Mouse (Mus musculus) limb, embryonic 13.5 days (tissue): ENCODE measurements around the gene Gm6899. TPM values are rescaled to one million over a fixed set of nuclear protein-coding genes. Genes with fewer than 3 reads are reported as not detected.

Experiments
- ATAC-seq: fragments of 200-750 bp; cut with Nextera tagmentation; 2 replicates; pipeline ENCODE4 v1.8.0; 2017; ENCODE audit warnings: low read depth, moderate number of reproducible peaks, moderate TSS enrichment; ENCODE audit not compliant: low FRiP score
- H3K27ac ChIP-seq: fragments of 300-500 bp; sonication (generic); 2 replicates; pipeline ENCODE4 v1.5.1; 2015; ENCODE audit warnings: inconsistent platforms, mild to moderate bottlenecking, moderate library complexity
- H3K27me3 ChIP-seq: fragments of 300-500 bp; sonication (generic); 2 replicates; pipeline ENCODE4 v1.6.1; 2015; ENCODE audit warnings: mild to moderate bottlenecking, inconsistent platforms
- H3K36me3 ChIP-seq: fragments of 300-500 bp; sonication (generic); 2 replicates; pipeline ENCODE4 v1.6.1; 2015; ENCODE audit warnings: inconsistent platforms, mild to moderate bottlenecking, moderate library complexity
- H3K4me1 ChIP-seq: fragments of 300-500 bp; sonication (generic); 2 replicates; pipeline ENCODE4 v1.6.1; 2015; ENCODE audit warnings: inconsistent platforms
- H3K4me2 ChIP-seq: fragments of 300-500 bp; sonication (generic); replicated peaks from 2 replicates; pipeline ENCODE4 v1.6.1; 2015; ENCODE audit warnings: inconsistent platforms, mild to moderate bottlenecking, moderate library complexity
- H3K4me3 ChIP-seq: fragments of 300-500 bp; sonication (generic); 2 replicates; pipeline ENCODE4 v1.5.1; 2015; ENCODE audit warnings: moderate library complexity, mild to moderate bottlenecking, inconsistent platforms
- H3K9ac ChIP-seq: fragments of 300-500 bp; sonication (generic); 2 replicates; pipeline ENCODE4 v1.6.1; 2015; ENCODE audit warnings: mild to moderate bottlenecking, inconsistent platforms
- H3K9me3 ChIP-seq: fragments of 300-500 bp; sonication (generic); 2 replicates; pipeline ENCODE4 v1.6.1; 2016; ENCODE audit warnings: inconsistent platforms
- WGBS: fragments of 180-500 bp; shearing (Covaris S2); methylation state at CpG from one replicate; pipeline ENCODE4 v1.1.7; 2015; 5-methylcytosine and 5-hydroxymethylcytosine counted together
- polyA plus RNA-seq: library from polyadenylated mRNA; unstranded; fragments of >200 nt; fragmentation: Nextera tagmentation; extraction: Ambion mirVana; gene quantifications from 2 replicates; pipeline ENCODE4 v1.2.1, GENCODE M21; 2015

The Gm6899 gene
- polyA plus RNA-seq = not detected in 2 replicates

DNA sequence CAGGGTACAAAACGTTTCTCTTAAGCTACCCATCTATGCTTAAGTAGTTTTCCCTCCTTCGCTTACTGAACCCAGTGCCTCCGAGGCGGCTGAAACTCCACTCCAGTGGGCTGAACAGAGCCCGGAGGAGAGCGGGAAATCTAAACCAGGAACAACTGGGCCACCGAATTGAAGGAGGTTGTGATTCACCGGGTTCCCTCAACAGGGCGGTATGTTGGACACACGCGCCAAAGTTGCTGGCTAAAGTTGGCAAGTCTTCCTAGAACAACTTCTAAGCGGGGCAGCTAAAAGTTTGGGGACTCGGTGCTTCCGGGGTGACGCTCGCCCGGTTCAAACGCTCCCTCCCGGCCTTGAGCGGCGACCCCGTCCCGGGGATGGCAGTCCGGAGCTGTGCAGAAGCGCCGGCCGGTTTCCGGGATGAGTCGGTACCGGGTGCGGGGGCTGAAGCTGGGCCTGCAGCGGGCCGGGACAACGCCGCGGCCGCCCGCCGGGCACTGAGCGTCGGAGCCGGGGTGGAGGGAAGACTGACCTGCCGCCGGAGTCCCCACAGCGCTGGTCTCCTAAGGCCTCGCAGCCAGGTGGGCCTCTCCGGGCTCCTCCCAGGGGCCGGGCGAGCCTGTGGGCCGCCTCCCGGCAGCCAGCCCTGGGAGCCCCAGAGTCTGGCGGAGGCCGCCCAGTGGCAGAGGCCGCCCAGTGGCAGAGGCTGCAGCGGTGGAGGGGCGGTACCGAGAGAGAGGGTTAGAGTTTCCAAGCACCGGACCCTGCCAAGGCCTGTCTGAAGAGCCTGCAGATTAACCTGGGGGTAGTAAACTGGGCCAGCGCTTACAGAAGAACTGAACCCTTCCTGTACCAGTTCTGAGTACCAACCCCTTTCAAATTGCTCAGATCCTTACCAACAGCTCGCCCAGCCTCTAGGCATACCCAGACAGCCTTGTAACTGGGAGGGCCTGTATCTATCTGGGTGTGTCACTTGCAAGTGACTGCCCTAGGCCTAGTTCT, at the start of gene Gm6899, which contains the start of gene Vrk2:
Gm6899 (plus strand) TSS at position 181 of the 999 bp plus-strand sequence.
Vrk2 (minus strand) TSS at position 939 of the 999 bp plus-strand sequence.
- under 1% methylated on average over 57 of the region's 60 CpGs for WGBS
- H3K27ac ChIP-seq = peak within 1 kb of the TSS; percentile 76
- H3K9ac ChIP-seq = peak within 1 kb of the TSS; percentile 84
- peak; percentile 96 for ATAC-seq
- no peaks in the 10 kb centered on the region for H3K27me3 ChIP-seq
- H3K36me3 ChIP-seq = no peaks in the 10 kb centered on the region
- peak within 1 kb of the TSS; percentile 74 for H3K4me3 ChIP-seq
- peaks cover 10% of the 10 kb centered on the region for H3K4me1 ChIP-seq
- H3K4me2 ChIP-seq = peak within 1 kb of the TSS; percentile 70
- H3K9me3 ChIP-seq = no peaks in the 10 kb centered on the region

- no peak for ATAC-seq
- 88% methylated on average over 3 of the region's 3 CpGs for WGBS
Observed at GRCm38 (mm10) chr11:26551551-26551950, 41.5 kb upstream of the Gm6899 start.

GRCm38 (mm10) chr11:26585409-26586366, 7.4 kb upstream of the Gm6899 start:
- no peak for ATAC-seq
- 60% methylated on average over 17 of the region's 17 CpGs for WGBS
- Histone ChIP-seq H3K27ac (no peak overlapping the region), H3K4me2 (no peak overlapping the region), H3K4me3 (no peak overlapping the region), H3K4me1 (peaks cover 8% of the 10 kb centered on the region; the same call in 1 of the 2 replicates), H3K9me3 (no peaks in the 10 kb centered on the region), H3K27me3 (no peaks in the 10 kb centered on the region), H3K9ac (no peak overlapping the region), H3K36me3 (no peaks in the 10 kb centered on the region)

More at GRCm38 (mm10) chr11:26551551-26551950, 41.5 kb upstream of the Gm6899 start:
- H3K27ac ChIP-seq = no peak overlapping the region
- H3K9ac ChIP-seq = no peak overlapping the region
- no peak overlapping the region for H3K4me2 ChIP-seq
- no peak overlapping the region for H3K4me3 ChIP-seq
- no peaks in the 10 kb centered on the region for H3K27me3 ChIP-seq
- peaks cover 4% of the 10 kb centered on the region; the same call in 1 of the 2 replicates for H3K36me3 ChIP-seq
- no peaks in the 10 kb centered on the region for H3K4me1 ChIP-seq
- H3K9me3 ChIP-seq = no peaks in the 10 kb centered on the region

DNA sequence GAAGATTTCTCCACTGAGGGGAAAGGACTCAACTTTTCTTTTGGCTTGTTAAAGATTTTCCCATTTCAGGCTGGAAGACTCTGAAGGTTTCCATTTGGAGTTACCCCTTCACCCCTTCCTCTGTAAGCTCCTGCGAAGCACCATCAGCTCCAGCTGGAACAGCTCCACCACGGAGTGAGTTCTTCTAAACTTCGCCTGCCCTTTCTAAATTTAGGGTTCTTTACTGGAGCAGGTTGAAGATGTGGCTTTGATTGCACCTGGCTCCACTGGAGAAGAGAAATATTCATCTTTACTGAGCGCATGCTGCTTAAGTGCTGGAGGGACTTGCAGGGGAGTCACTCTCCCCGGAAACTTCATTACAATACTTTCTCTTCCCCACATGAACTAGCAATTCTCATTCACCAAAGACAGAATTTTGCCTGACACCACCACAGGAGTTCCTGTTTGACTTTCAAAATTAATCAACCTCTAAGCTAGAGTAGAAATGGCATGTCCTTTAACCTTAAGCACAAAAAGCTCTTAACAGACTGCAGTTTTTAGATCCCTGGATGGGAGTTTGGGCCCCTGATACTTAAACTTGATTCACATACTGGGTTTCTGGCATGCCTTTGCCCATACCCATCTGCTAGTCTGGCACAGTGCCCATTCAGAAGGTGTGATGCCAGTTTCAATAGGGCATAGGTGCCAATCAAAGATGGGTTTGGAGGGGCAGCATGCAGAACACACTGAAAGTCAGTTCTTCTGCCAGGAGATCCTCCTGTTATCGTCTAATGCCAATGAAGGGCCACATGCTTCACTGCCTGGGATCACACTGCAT, 6.5 kb upstream of the Gm6899 start:
- Histone ChIP-seq H3K27me3 (no peaks in the 10 kb centered on the region), H3K4me3 (no peak overlapping the region), H3K27ac (no peak overlapping the region), H3K9ac (no peak overlapping the region), H3K36me3 (no peaks in the 10 kb centered on the region), H3K9me3 (no peaks in the 10 kb centered on the region), H3K4me1 (peaks cover 8% of the 10 kb centered on the region; the same call in 1 of the 2 replicates), H3K4me2 (no peak overlapping the region)
- WGBS = 73% methylated on average over 6 of the region's 6 CpGs
- ATAC-seq = no peak

DNA sequence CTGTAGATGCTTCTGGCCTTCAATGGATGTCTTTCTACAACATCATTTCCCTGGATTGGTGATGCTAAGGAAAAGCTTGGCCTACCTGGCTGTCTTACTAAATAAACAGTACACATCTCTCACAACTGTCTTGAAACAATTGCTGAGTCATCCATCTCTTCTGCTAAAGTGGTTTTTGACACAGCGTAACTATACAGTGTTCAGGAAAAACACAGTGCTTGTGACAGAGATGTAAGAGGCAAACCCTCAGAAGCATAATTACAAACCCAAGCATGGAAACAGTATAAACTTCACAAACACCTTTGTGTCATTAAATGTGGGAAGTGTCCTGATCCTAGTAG, 5.9 kb upstream of the Gm6899 start:
- Histone ChIP-seq H3K4me3 (no peak overlapping the region), H3K4me2 (no peak overlapping the region), H3K9me3 (no peaks in the 10 kb centered on the region), H3K36me3 (no peaks in the 10 kb centered on the region), H3K4me1 (peaks cover 8% of the 10 kb centered on the region; the same call in 1 of the 2 replicates), H3K9ac (no peak overlapping the region), H3K27me3 (no peaks in the 10 kb centered on the region), H3K27ac (no peak overlapping the region)
- 92% methylated on average over 1 of the region's 1 CpGs for WGBS
- ATAC-seq = no peak

DNA sequence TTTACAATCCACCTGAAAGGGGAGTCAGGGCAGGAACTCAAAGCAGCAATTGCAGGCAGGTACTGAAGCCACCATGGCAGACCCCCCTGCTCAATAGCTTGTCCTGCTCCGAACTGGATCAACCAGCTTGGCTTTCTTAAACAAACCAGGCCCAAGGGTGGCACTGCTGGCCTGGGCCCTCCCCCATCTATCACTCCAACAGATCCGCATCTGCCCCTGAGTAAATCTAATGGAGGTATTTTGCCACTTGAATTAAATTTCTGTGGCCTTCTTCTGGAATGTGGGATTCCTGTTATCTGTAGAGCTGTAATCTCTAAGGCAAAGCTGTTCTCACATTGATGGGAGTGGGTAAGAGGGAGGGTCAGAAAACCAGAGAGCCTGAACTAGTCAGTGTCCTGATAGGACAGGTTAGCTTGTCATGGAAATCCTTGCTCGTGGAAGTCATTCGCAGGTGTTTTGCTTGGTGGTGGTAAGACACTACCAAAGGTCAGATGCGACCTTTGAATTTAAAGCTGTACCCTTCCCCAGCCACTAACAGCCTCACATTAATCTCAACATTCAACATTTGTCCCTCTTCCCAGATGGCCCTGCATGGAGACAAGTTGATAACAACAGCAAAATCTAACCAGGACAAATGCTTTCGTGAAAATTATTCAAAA, 517 bp upstream of the Gm6899 start:
- Histone ChIP-seq H3K9me3 (no peaks in the 10 kb centered on the region), H3K4me3 (peak overlapping the region; percentile 74), H3K27ac (peak overlapping the region; percentile 76; the same call in 1 of the 2 replicates), H3K36me3 (no peaks in the 10 kb centered on the region), H3K4me2 (peak overlapping the region; percentile 70), H3K9ac (peak overlapping the region; percentile 84), H3K27me3 (no peaks in the 10 kb centered on the region), H3K4me1 (peaks cover 10% of the 10 kb centered on the region)
- 30% methylated on average over 6 of the region's 6 CpGs for WGBS
- ATAC-seq = no peak

GRCm38 (mm10) chr11:26594487-26594886, 1.4 kb downstream of the Gm6899 start:
- WGBS = 92% methylated on average over 1 of the region's 1 CpGs
- Histone ChIP-seq H3K4me3 (no peak overlapping the region), H3K27me3 (no peaks in the 10 kb centered on the region), H3K9ac (no peak overlapping the region), H3K27ac (no peak overlapping the region), H3K36me3 (no peaks in the 10 kb centered on the region), H3K4me2 (no peak overlapping the region), H3K4me1 (peaks cover 10% of the 10 kb centered on the region), H3K9me3 (no peaks in the 10 kb centered on the region)
- no peak for ATAC-seq

GRCm38 (mm10) chr11:26596186-26596585, 3.1 kb downstream of the Gm6899 start:
- Histone ChIP-seq H3K9ac (no peak overlapping the region), H3K4me1 (peaks cover 10% of the 10 kb centered on the region), H3K36me3 (no peaks in the 10 kb centered on the region), H3K4me3 (no peak overlapping the region), H3K27me3 (no peaks in the 10 kb centered on the region), H3K4me2 (no peak overlapping the region), H3K27ac (no peak overlapping the region), H3K9me3 (no peaks in the 10 kb centered on the region)
- WGBS = 85% methylated on average over 1 of the region's 1 CpGs
- no peak for ATAC-seq

DNA sequence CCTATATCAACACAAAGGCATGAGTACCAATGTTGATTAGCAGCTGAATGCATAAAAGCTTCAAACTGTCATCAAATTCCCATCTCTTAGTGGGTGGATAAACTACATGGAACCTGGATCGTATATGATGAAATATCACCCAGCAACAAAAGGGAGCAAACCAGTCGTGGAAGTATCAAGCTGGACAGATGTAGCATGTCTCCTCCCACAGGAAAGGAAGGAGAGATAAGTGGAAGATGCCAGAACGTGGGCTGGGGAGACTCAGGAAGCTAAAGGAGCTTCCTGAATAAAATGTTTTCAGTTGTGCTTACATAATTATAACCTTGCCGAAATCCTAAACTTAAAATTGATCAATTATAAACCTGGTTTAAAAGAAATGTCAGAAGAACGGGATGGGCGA, 4.1 kb downstream of the Gm6899 start:
- H3K4me2 ChIP-seq = no peak overlapping the region
- H3K4me3 ChIP-seq = no peak overlapping the region
- WGBS = 79% methylated on average over 6 of the region's 6 CpGs
- no peaks in the 10 kb centered on the region for H3K36me3 ChIP-seq
- no peak overlapping the region for H3K9ac ChIP-seq
- H3K27me3 ChIP-seq = no peaks in the 10 kb centered on the region
- no peak for ATAC-seq
- H3K4me1 ChIP-seq = peaks cover 10% of the 10 kb centered on the region
- no peak overlapping the region; the same call in 1 of the 2 replicates for H3K27ac ChIP-seq
- H3K9me3 ChIP-seq = no peaks in the 10 kb centered on the region

- H3K27ac ChIP-seq = no peak overlapping the region; the same call in 1 of the 2 replicates
- H3K27me3 ChIP-seq = no peaks in the 10 kb centered on the region
- H3K9ac ChIP-seq = no peak overlapping the region
- H3K36me3 ChIP-seq = no peaks in the 10 kb centered on the region
- H3K4me1 ChIP-seq = peaks cover 4% of the 10 kb centered on the region
- no peak overlapping the region for H3K4me2 ChIP-seq
- ATAC-seq = no peak
- WGBS = 56% methylated on average over 6 of the region's 6 CpGs
- H3K9me3 ChIP-seq = no peaks in the 10 kb centered on the region
- no peak overlapping the region for H3K4me3 ChIP-seq
Observed at GRCm38 (mm10) chr11:26597761-26598160, 4.7 kb downstream of the Gm6899 start.

DNA sequence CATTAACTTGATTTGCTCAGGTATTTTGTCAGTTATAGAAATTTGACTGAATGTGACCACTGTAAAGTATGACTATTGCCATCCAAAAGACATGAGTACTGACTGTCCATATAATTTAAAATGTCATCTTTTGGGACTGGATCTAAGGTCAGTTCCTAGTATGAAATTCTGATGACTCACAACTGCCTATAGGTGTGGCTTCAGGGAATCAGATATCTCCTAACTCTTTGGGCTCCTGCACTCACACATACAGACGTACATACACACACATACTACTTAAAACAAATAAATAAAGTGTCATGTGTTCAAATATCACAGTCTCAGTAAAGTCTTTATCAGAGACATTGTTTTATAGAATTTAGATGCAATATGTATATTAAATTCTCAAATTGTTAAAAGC, 5.8 kb downstream of the Gm6899 start:
- WGBS = 79% methylated on average over 1 of the region's 1 CpGs
- Histone ChIP-seq H3K4me1 (no peaks in the 10 kb centered on the region), H3K9me3 (no peaks in the 10 kb centered on the region), H3K9ac (no peak overlapping the region), H3K4me2 (no peak overlapping the region), H3K27me3 (no peaks in the 10 kb centered on the region), H3K4me3 (no peak overlapping the region), H3K27ac (no peak overlapping the region), H3K36me3 (no peaks in the 10 kb centered on the region)
- no peak for ATAC-seq
